Mouse (Mus musculus): ENCODE measurements around the gene Tldc2.

Gene Tldc2

GRCm38 (mm10) chr2:157129096-157129495 lies 42.2 kb downstream of the Tldc2 start:
- DNase-seq (ENCODE audit: low spot score): no peak

GRCm38 (mm10) chr2:157129601-157130164 lies 42.8 kb downstream of the Tldc2 start:
- DNase-seq (ENCODE audit: low spot score): no peak

GRCm38 (mm10) chr2:157130813-157131514 lies 44.1 kb downstream of the Tldc2 start:
- no peak for DNase-seq (ENCODE audit: low spot score)

- no peak for DNase-seq (ENCODE audit: low spot score)
Observed at GRCm38 (mm10) chr2:157132086-157132485, 45.2 kb downstream of the Tldc2 start.

- no peak for DNase-seq (ENCODE audit: low spot score)
Observed at GRCm38 (mm10) chr2:157132686-157133540, 46.1 kb downstream of the Tldc2 start.

GRCm38 (mm10) chr2:157133769-157134478 lies 47.1 kb downstream of the Tldc2 start:
- DNase-seq (ENCODE audit: low spot score): no peak

GRCm38 (mm10) chr2:157134479-157134931 lies 47.6 kb downstream of the Tldc2 start:
- no peak for DNase-seq (ENCODE audit: low spot score)

- peak; percentile 73 for DNase-seq (ENCODE audit: low spot score)
Observed at GRCm38 (mm10) chr2:157135014-157135413, 48.2 kb downstream of the Tldc2 start, which contains the start of gene Samhd1. Gene Samhd1 (minus strand): TSS chr2:157135265.

- DNase-seq (ENCODE audit: low spot score): no peak
Observed at GRCm38 (mm10) chr2:157135529-157136120, 48.8 kb downstream of the Tldc2 start.

GRCm38 (mm10) chr2:157136176-157136575 lies 49.3 kb downstream of the Tldc2 start:
- no peak for DNase-seq (ENCODE audit: low spot score)

- no peak for DNase-seq (ENCODE audit: low spot score)
Observed at GRCm38 (mm10) chr2:157136646-157137045, 49.8 kb downstream of the Tldc2 start.

- DNase-seq (ENCODE audit: low spot score): no peak
Observed at GRCm38 (mm10) chr2:157137959-157138731, 51.3 kb downstream of the Tldc2 start.

GRCm38 (mm10) chr2:157138808-157139207 lies 52.0 kb downstream of the Tldc2 start:
- DNase-seq (ENCODE audit: low spot score): no peak

- DNase-seq (ENCODE audit: low spot score): no peak
Observed at GRCm38 (mm10) chr2:157139251-157139802, 52.5 kb downstream of the Tldc2 start.

GRCm38 (mm10) chr2:157141962-157142361 lies 55.1 kb downstream of the Tldc2 start:
- no peak for DNase-seq (ENCODE audit: low spot score)

- no peak for DNase-seq (ENCODE audit: low spot score)
Observed at GRCm38 (mm10) chr2:157144132-157144531, 57.3 kb downstream of the Tldc2 start.

GRCm38 (mm10) chr2:157145173-157145572 lies 58.3 kb downstream of the Tldc2 start:
- no peak for DNase-seq (ENCODE audit: low spot score)

Measured in layer of hippocampus, adult 9-10 months (tissue).